Mouse (Mus musculus): ENCODE results near the gene Vmn2r-ps159. TPM values are rescaled to one million over a fixed set of nuclear protein-coding genes. Genes with fewer than 3 reads are reported as not detected.

Vmn2r-ps159 gene
- not detected for total RNA-seq (2023)

GRCm38 (mm10) chr4:156330803-156331202, at the start of gene Vmn2r-ps159:
Vmn2r-ps159 (plus strand) TSS chr4:156331103.

Other genes starting within 250 kb of the Vmn2r-ps159 start
- 10 to 100 TPM; 14.0 to 16.8 TPM for gene 9430015G10Rik, start 221.1 kb upstream of the Vmn2r-ps159 start, total RNA-seq (2023)
- gene Rnf223, start 200.6 kb upstream of the Vmn2r-ps159 start, total RNA-seq (2023), result under 1 TPM; 0.33 to 0.55 TPM
- 10 to 100 TPM; 15.8 TPM for gene Agrn, start 133.6 kb upstream of the Vmn2r-ps159 start, total RNA-seq (2023)
- gene Isg15, start 130.3 kb upstream of the Vmn2r-ps159 start, total RNA-seq (2023), result 10 to 100 TPM; 13.2 to 17.7 TPM
- 10 to 100 TPM; 13.4 to 17.9 TPM for gene AW011738, start 127.8 kb upstream of the Vmn2r-ps159 start, total RNA-seq (2023)
- gene Perm1, start 115.2 kb upstream of the Vmn2r-ps159 start, total RNA-seq (2023), result under 1 TPM; 0.18 to 0.47 TPM
- 10 to 100 TPM; 24.3 to 25.0 TPM for gene Plekhn1, start 96.2 kb upstream of the Vmn2r-ps159 start, total RNA-seq (2023)
- gene Noc2l, start 95.1 kb upstream of the Vmn2r-ps159 start, total RNA-seq (2023), result 10 to 100 TPM; 58.4 to 59.9 TPM
- gene Samd11, start 75.4 kb upstream of the Vmn2r-ps159 start, total RNA-seq (2023), result 1 to 10 TPM; 1.5 to 1.6 TPM

Measured in monocyte, adult 59 days (primary cell).